Mouse (Mus musculus) heart, postnatal 0 days (tissue): ENCODE results near the gene Adat1.

Source experiments
- CTCF ChIP-seq: IDR thresholded peaks from 2 replicates; pipeline ENCODE4 v1.5.1; 2016; ENCODE audit warnings: antibody characterized with exemption, control low read depth, low read depth
- EP300 ChIP-seq: IDR thresholded peaks from 2 replicates; pipeline ENCODE4 v1.6.1; 2016; ENCODE audit warnings: antibody characterized with exemption, low read depth

DNA sequence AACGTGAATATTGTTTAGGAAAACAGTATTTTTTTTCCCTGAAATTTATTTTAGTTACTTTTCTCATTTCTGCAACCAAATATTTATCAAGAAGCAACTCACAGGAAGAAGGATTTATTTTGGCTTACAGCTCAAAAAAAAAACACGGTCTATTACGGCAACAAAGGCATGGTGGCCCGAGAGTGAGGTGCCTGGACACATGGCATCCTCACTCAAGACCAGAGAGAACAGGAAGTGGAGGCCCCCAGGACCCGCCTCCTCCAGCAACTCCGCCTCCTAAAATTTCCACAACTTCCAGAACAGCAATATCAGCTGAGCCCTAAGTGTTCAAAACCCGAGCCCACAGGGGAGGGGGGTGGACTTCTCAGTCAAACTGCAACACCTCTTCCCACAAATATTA lies 37.4 kb upstream of the Adat1 start:
- TF ChIP-seq CTCF (no peak), EP300 (no peak)
